Mouse (Mus musculus) embryonic facial prominence, embryonic 10.5 days (tissue): ENCODE results near the gene Rnf31. TPM values are rescaled to one million over a fixed set of nuclear protein-coding genes. Genes with fewer than 3 reads are reported as not detected.

Experiments used
- DNase-seq: peaks from one replicate; pipeline ENCODE4 v3.0.0-alpha.2; 2017; ENCODE audit warnings: low spot score
- H3K27ac ChIP-seq: fragments of 300-500 bp; sonication (generic); replicated peaks from 2 replicates; pipeline ENCODE4 v1.5.1; 2016; ENCODE audit warnings: mild to moderate bottlenecking
- H3K27me3 ChIP-seq: fragments of 300-500 bp; sonication (generic); replicated peaks from 2 replicates; pipeline ENCODE4 v1.6.1; 2016; ENCODE audit warnings: low read depth, mild to moderate bottlenecking; ENCODE audit not compliant: poor library complexity, severe bottlenecking
- H3K36me3 ChIP-seq: fragments of 300-500 bp; sonication (generic); replicated peaks from 2 replicates; pipeline ENCODE4 v1.6.1; 2016; ENCODE audit warnings: mild to moderate bottlenecking, moderate library complexity
- H3K4me1 ChIP-seq: fragments of 300-500 bp; sonication (generic); 2 replicates; pipeline ENCODE4 v1.6.1; 2016
- H3K4me3 ChIP-seq: fragments of 300-500 bp; sonication (generic); 2 replicates; pipeline ENCODE4 v1.5.1; 2016; ENCODE audit warnings: mild to moderate bottlenecking, moderate library complexity
- H3K9me3 ChIP-seq: fragments of 300-500 bp; sonication (generic); 2 replicates; pipeline ENCODE4 v1.6.1; 2016; ENCODE audit warnings: mild to moderate bottlenecking
- WGBS: fragments of 180-500 bp; shearing (Covaris S2); methylation state at CpG from one replicate; pipeline ENCODE4 v1.1.7; 2016; 5-methylcytosine and 5-hydroxymethylcytosine counted together
- polyA plus RNA-seq: library from polyadenylated mRNA; unstranded; fragments of >200 nt; fragmentation: Nextera tagmentation; extraction: Ambion mirVana; gene quantifications from 2 replicates; pipeline ENCODE4 v1.2.1, GENCODE M21; 2016

The Rnf31 gene
- polyA plus RNA-seq, 1 experiment from 2014 or later: 18.6 TPM

DNA sequence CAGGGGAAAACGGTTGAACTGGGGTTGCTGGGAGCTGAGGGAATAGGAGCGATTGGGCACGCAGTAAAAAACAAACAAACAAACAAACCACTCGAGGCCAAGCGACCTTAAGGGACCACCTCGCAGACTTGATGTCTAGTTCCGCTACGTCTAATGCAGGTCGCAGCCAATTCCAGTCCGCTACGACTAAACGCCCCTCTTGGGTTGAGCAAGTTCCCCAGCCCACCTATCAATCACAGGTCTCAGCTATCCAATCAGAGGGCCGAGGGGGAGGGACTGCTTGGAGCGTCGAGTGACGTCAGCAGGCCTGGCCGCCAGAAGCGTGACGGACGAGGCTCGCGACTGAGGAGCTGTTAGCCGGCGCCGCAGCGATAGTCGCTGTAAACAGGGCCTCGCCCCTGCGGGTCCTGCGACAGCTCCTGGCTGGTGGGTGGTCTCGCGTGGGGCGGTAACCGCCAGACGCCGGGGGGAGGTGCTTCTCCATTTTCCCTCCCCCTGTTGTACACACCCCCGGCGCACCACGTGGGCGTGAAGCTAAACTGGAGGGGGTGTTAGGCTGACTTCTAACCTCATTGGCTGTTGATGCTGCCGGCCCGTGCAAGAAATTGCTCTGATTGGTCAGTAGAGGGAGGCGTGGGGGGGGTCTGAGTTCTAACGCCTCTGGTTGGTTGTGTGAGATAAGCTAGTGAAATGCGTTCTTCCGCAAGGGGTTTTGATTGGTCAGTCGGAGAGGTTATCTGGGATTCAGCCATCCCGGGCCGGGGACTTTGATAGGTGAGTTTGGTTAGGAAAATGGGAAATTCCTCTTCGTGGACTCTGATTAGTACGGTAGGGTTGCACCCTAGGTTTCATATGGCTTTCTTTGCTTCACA lies 31.1 kb upstream of the Rnf31 start, which contains the start of gene A730061H03Rik:
Gene A730061H03Rik (minus strand): TSS at position 205 of the 872 bp plus-strand sequence.
- Histone ChIP-seq H3K9me3 (no peaks in the 10 kb centered on the region), H3K36me3 (peaks cover 25% of the 10 kb centered on the region), H3K4me3 (peak within 1 kb of the TSS; percentile 79), H3K27ac (peak within 1 kb of the TSS; percentile 95), H3K4me1 (peaks cover 26% of the 10 kb centered on the region), H3K27me3 (no peaks in the 10 kb centered on the region)
- peak; percentile 98 for DNase-seq
- under 1% methylated on average over 51 of the region's 51 CpGs for WGBS

DNA sequence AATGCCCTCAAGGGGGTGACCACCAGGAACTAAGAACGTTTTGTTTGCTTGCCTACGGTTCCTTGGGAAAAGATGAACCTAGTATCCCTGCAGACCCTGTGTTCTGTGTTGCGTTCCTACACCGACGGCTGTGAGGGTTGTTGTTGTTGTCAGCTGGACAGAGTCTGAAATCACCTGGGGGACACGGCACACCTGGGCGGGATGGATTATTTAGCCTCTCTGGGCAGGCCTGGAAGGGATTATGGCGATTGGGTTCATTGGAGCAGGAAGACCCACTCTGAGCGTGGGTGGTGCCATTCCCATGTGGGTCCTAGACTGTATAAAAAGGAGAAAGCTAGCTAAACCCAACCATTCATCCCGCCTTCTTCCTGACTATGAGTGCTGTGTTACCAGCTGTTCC lies 29.6 kb upstream of the Rnf31 start:
- no peak for DNase-seq
- peaks cover 25% of the 10 kb centered on the region for H3K4me1 ChIP-seq
- no peak overlapping the region for H3K27ac ChIP-seq
- no peaks in the 10 kb centered on the region for H3K27me3 ChIP-seq
- no peaks in the 10 kb centered on the region for H3K9me3 ChIP-seq
- H3K4me3 ChIP-seq: peak overlapping the region; percentile 79
- H3K36me3 ChIP-seq: peaks cover 39% of the 10 kb centered on the region
- WGBS: 81% methylated on average over 10 of the region's 10 CpGs

DNA sequence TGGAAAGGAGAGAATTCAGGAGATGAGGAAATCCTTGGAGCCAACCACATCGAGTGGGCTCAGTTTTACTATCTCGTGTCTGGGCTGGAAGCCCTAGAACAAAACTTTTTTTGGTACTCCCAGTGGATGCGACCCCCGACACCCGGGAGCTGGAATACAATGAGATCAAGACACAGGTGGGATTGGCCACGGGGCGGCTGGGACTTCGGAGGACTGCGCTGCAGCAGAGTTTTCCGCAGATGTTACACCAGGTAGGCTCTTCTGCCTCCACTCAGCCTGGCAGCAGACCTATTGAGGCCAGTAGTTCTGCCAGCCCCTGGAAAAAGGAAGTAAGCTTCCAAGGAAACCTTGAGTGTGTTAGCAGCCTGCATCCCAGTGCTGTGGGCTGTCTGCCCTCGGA lies 28.3 kb upstream of the Rnf31 start:
- H3K4me1 ChIP-seq: peaks cover 22% of the 10 kb centered on the region
- no peak overlapping the region for H3K27ac ChIP-seq
- peaks cover 53% of the 10 kb centered on the region for H3K36me3 ChIP-seq
- 89% methylated on average over 11 of the region's 11 CpGs for WGBS
- H3K27me3 ChIP-seq: no peaks in the 10 kb centered on the region
- H3K4me3 ChIP-seq: no peak overlapping the region
- DNase-seq: no peak
- H3K9me3 ChIP-seq: no peaks in the 10 kb centered on the region

DNA sequence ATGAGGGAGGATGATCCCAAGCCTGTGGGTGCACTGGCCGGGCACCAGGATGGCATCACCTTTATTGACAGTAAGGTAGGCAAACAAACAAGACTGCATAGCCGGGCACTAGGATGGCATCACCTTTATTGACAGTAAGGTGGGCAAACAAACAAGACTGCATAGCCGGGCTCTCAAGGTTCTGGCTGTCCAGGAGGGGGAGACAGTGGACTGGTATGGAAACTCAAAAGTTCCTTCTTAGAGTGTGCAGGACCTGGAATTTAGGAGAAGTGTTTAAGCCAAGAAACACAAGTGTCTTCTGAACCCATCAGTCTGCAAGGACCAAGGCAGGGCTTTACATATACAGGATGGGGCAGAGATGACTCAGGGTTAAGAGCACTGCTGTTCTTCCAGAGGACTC lies 25.8 kb upstream of the Rnf31 start:
- Histone ChIP-seq H3K4me1 (peaks cover 16% of the 10 kb centered on the region), H3K27me3 (no peaks in the 10 kb centered on the region), H3K36me3 (peaks cover 75% of the 10 kb centered on the region), H3K27ac (no peak overlapping the region), H3K9me3 (no peaks in the 10 kb centered on the region), H3K4me3 (no peak overlapping the region)
- DNase-seq: no peak
- 79% methylated on average over 3 of the region's 3 CpGs for WGBS

DNA sequence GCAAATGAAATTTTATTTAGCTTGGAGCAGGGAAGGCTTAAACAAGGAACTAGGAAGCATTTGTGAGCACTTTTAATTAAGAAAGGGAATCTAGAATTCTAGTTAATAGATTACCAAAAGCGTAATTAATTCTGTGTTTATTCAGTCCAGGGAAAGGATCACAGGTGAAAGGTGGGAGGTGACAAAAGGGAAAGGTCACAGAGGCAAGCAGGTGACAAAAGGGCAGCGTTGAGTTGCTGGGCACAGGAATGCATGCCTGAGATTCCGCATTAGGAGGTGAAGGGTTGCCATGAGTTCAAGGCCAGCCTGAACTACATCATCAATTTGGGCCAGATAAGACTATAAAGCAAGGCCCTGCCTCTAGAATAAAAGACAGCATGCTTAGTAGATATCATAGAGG lies 24.0 kb upstream of the Rnf31 start:
- Histone ChIP-seq H3K4me3 (no peak overlapping the region), H3K9me3 (no peaks in the 10 kb centered on the region), H3K4me1 (no peaks in the 10 kb centered on the region), H3K27me3 (no peaks in the 10 kb centered on the region), H3K27ac (no peak overlapping the region), H3K36me3 (peaks cover 77% of the 10 kb centered on the region)
- no peak for DNase-seq
- 87% methylated on average over 3 of the region's 3 CpGs for WGBS

DNA sequence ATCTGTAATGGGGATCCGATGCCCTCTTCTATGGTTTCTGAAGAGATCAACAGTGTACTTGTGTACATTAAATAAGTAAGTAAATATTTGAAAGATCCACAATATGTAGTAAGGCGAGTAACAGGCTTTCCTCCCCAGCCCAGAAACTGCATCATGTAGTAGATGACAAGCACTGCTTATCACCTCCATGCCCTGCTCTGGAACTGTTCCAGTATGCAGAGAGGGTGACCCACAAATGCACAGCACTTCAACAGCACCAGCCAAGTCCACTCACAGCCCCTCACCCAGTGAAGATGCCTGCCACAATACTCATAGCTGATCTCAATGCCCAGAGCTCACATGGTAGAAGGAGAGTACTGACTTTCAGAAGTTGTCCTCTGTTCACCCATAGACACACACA lies 20.9 kb upstream of the Rnf31 start:
- H3K9me3 ChIP-seq: no peaks in the 10 kb centered on the region
- WGBS: 89% methylated on average over 2 of the region's 2 CpGs
- H3K27ac ChIP-seq: no peak overlapping the region
- H3K36me3 ChIP-seq: peaks cover 51% of the 10 kb centered on the region
- DNase-seq: no peak
- H3K4me1 ChIP-seq: peaks cover 4% of the 10 kb centered on the region
- no peak overlapping the region for H3K4me3 ChIP-seq
- no peaks in the 10 kb centered on the region for H3K27me3 ChIP-seq

DNA sequence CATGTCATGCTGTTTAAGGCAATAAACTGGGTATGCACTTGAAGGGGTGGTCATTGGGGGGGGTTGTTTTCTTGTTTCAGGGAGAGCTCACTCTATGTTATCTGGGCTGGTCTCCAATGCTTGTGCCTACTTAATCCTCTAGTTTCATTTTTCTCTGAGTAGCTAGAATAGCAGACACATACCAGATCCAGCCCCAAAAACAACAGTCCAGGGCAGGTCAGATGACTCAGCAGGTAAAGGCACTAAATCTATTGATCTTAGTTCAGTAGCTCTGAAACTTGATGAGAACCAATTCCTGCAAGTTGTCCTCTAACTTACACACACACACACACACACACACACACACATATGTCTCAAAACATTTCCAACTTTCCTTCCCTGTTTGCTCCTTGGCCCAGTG lies 19.7 kb upstream of the Rnf31 start:
- Histone ChIP-seq H3K27ac (no peak overlapping the region), H3K4me3 (no peak overlapping the region), H3K4me1 (peaks cover 12% of the 10 kb centered on the region), H3K9me3 (no peaks in the 10 kb centered on the region), H3K36me3 (peaks cover 39% of the 10 kb centered on the region), H3K27me3 (no peaks in the 10 kb centered on the region)
- no peak for DNase-seq

DNA sequence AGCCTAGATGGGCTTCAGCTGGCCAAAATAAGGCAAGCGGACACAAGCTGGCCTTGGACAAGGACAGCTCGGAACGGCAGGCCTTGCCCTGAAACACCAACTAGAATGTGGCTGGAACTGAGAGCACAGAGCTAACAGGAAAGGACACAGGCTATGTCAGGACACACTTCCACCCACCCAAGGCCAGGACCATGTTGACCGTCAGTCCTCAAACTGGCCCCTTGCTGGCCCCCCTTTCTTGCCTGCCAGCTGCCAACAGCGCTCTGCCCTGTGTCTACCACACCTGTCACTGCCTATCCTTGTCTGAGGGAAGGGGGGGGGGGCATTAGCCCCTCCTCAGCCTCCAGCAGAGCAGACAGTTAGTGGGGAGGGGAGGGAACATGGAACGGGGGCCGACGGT lies 16.2 kb upstream of the Rnf31 start, which contains the start of gene Fitm1:
Gene Fitm1 (plus strand): TSS at position 316 of the 400 bp plus-strand sequence.
- H3K4me1 ChIP-seq: peaks cover 29% of the 10 kb centered on the region

DNA sequence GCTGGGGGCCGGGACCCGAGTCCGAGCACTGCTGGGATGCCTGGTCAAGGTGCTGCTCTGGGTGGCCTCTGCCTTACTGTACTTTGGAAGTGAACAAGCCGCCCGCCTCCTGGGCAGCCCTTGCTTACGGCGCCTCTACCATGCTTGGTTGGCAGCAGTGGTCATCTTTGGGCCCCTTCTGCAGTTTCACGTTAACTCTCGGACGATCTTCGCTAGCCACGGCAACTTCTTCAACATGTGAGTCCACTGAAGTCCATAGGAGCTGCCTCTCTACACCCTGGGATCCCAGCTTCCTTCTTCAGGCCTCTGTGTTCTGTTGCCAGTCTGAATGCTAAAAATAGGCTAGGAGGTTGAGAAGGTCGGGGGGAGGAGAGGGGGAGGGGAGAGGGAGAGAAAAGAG lies 15.8 kb upstream of the Rnf31 start:
- WGBS: 68% methylated on average over 13 of the region's 13 CpGs
- DNase-seq: no peak
- Histone ChIP-seq H3K27me3 (no peaks in the 10 kb centered on the region), H3K4me1 (peaks cover 29% of the 10 kb centered on the region), H3K27ac (peak overlapping the region; percentile 54; the same call in 1 of the 2 replicates), H3K4me3 (0 out of 2 replicates have a peak overlapping the region, but pooled peaks have one; percentile 5), H3K36me3 (peaks cover 12% of the 10 kb centered on the region), H3K9me3 (no peaks in the 10 kb centered on the region)

More for the DNA sequence above, 16.2 kb upstream of the Rnf31 start, which contains the start of gene Fitm1:
- WGBS: 77% methylated on average over 8 of the region's 8 CpGs
- Histone ChIP-seq H3K27me3 (no peaks in the 10 kb centered on the region), H3K4me3 (0 out of 2 replicates have a peak within 1 kb of the TSS, but pooled peaks have one; percentile 5), H3K9me3 (no peaks in the 10 kb centered on the region), H3K27ac (peak within 1 kb of the TSS; percentile 54; the same call in 1 of the 2 replicates), H3K36me3 (peaks cover 10% of the 10 kb centered on the region)
- DNase-seq: no peak

DNA sequence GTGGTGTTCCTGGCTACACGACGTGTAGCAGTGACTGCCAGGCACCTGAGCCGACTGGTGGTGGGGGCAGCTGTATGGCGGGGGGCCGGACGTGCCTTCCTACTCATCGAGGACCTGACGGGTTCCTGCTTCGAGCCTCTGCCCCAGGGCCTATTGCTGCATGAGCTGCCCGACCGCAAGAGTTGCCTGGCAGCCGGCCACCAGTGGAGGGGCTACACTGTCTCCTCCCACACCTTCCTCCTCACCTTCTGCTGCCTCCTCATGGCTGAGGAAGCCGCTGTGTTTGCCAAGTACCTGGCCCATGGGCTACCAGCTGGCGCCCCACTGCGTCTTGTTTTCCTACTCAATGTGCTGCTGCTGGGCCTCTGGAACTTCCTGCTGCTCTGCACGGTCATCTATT lies 15.1 kb upstream of the Rnf31 start:
- Histone ChIP-seq H3K27me3 (no peaks in the 10 kb centered on the region), H3K4me3 (no peak overlapping the region), H3K4me1 (peaks cover 29% of the 10 kb centered on the region), H3K27ac (no peak overlapping the region), H3K36me3 (peaks cover 16% of the 10 kb centered on the region), H3K9me3 (no peaks in the 10 kb centered on the region)
- no peak for DNase-seq
- WGBS: 82% methylated on average over 16 of the region's 16 CpGs

DNA sequence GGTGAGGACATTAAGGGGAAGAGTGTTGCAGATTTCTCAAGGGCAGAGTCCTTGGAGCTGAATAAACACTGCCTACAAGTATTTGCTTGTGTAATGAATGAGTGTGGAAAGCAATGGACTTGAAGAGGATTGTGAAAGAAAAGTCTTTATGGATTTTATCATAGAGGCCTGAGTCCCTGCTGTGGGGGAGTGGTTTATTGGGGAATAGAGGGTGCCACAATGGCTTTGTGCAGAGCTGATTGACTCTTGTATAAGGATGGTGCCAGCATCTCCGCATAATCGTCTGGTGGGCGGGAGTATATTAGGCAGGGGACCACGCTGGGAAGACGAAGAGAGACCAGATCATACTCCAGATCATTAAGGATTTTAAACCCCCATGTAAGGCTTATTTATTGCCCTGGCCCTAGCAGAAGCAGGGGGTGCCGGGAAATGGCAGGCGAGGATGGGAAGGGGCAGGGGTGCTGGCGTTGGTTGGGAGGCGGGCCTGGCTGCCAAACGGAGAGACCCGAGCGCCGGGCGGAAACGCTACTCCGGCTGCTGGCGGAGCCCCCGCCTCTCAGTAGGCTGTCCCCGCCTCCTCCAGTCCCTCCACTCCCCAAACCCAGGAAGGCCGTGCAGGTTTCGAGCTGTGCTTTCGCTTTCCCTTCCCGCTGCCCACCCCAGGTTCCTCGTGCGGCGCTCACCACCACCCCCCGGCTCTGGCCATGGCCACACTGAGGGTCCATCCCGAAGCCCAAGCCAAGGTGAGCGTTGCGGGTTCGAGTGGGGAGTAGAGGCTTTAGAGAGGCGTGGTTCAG lies 13.4 kb upstream of the Rnf31 start, which contains the start of gene Psme1:
Gene Psme1 (plus strand): TSS at position 253 of the 797 bp plus-strand sequence.
- peak within 1 kb of the TSS; percentile 90 for H3K27ac ChIP-seq
- no peaks in the 10 kb centered on the region for H3K27me3 ChIP-seq
- 1% methylated on average over 32 of the region's 32 CpGs for WGBS
- peaks cover 29% of the 10 kb centered on the region for H3K4me1 ChIP-seq
- DNase-seq: peak; percentile 89
- H3K9me3 ChIP-seq: no peaks in the 10 kb centered on the region
- peaks cover 24% of the 10 kb centered on the region for H3K36me3 ChIP-seq
- H3K4me3 ChIP-seq: peak within 1 kb of the TSS; percentile 70

DNA sequence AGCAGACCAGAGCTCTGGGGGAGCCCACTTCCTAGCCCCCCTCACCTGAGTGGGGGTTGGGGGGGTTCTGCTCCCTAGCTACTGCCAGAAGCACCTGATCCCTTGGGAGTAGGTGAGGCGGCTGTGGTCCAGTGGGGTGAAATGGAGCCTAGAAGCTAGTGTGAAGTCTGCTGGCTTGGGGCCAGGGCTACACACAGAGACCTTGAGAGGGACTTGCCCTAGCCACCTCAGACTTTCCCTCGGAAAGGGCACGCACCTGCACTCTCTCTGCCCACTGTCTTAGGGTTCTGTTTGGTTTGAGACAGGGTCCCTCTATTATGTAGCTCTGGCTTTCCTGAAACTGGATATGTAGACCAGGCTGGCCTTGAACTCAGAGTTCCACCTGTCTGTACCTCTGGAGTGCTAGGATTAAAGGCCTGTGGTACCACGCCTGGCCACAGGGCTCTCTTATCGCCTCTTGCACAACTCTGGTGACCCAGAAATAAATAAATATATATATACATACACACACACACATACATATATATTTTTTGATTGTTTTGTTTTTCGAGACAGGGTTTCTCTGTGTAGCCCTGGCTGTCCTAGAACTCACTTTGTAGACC lies 12.7 kb upstream of the Rnf31 start:
- no peak for DNase-seq
- Histone ChIP-seq H3K27me3 (peaks cover 1% of the 10 kb centered on the region), H3K4me1 (peaks cover 29% of the 10 kb centered on the region), H3K36me3 (peaks cover 24% of the 10 kb centered on the region), H3K9me3 (no peaks in the 10 kb centered on the region), H3K27ac (peak overlapping the region; percentile 90), H3K4me3 (peak overlapping the region; percentile 70)
- 31% methylated on average over 6 of the region's 6 CpGs for WGBS
